Mouse (Mus musculus) midbrain, postnatal 0 days (tissue): Measurements from ENCODE around the gene Tex264. TPM values are rescaled to one million over a fixed set of nuclear protein-coding genes. Genes with fewer than 3 reads are reported as not detected.

Experiments used
- ATAC-seq: fragments of 200-750 bp; cut with Nextera tagmentation; 2 replicates; pipeline ENCODE4 v1.8.0; 2017; ENCODE audit warnings: moderate number of reproducible peaks, mild to moderate bottlenecking, moderate TSS enrichment, moderate library complexity; ENCODE audit not compliant: low FRiP score
- DNase-seq: peaks from one replicate; pipeline ENCODE4 v3.0.0-alpha.2; 2015; ENCODE audit warnings: low spot score
- H3K27ac ChIP-seq: fragments of 300-500 bp; sonication (generic); 2 replicates; pipeline ENCODE4 v1.5.1; 2014; ENCODE audit warnings: low read depth, mild to moderate bottlenecking, low read length, mixed read lengths
- H3K27me3 ChIP-seq: fragments of 300-500 bp; sonication (generic); 2 replicates; pipeline ENCODE4 v1.6.1; 2014; ENCODE audit warnings: low read length, control low read depth, mixed read lengths; ENCODE audit not compliant: insufficient read depth
- H3K36me3 ChIP-seq: fragments of 300-500 bp; sonication (generic); 2 replicates; pipeline ENCODE4 v1.6.1; 2014; ENCODE audit warnings: low read length, control low read depth, mixed read lengths; ENCODE audit not compliant: insufficient read depth
- H3K4me1 ChIP-seq: fragments of 300-500 bp; sonication (generic); 2 replicates; pipeline ENCODE4 v1.6.1; 2014; ENCODE audit warnings: mild to moderate bottlenecking, control low read depth, antibody characterized with exemption, low read length, mixed read lengths; ENCODE audit not compliant: insufficient read depth
- H3K4me2 ChIP-seq: fragments of 300-500 bp; sonication (generic); 2 replicates; pipeline ENCODE4 v1.6.1; 2014; ENCODE audit warnings: low read depth, mild to moderate bottlenecking, low read length, mixed read lengths; ENCODE audit not compliant: poor library complexity, severe bottlenecking
- H3K4me3 ChIP-seq: fragments of 300-500 bp; sonication (generic); 2 replicates; pipeline ENCODE4 v1.5.1; 2014; ENCODE audit warnings: low read depth, mild to moderate bottlenecking, low read length, moderate library complexity
- H3K9ac ChIP-seq: fragments of 300-500 bp; sonication (generic); replicated peaks from 2 replicates; pipeline ENCODE4 v1.6.1; 2014; ENCODE audit warnings: mild to moderate bottlenecking, low read length, moderate library complexity, mixed read lengths; ENCODE audit not compliant: poor library complexity, severe bottlenecking
- H3K9me3 ChIP-seq: fragments of 300-500 bp; sonication (generic); 2 replicates; pipeline ENCODE4 v1.6.1; 2016; ENCODE audit warnings: low read length, control low read depth
- CTCF ChIP-seq: IDR thresholded peaks from 2 replicates; pipeline ENCODE4 v1.5.1; 2016; ENCODE audit warnings: antibody characterized with exemption, mild to moderate bottlenecking
- WGBS: fragments of 180-500 bp; shearing (Covaris S2); extraction: QIAGEN DNeasy Blood & Tissue Kit; methylation state at CpG from one replicate; pipeline ENCODE4 v1.1.7; 2014; 5-methylcytosine and 5-hydroxymethylcytosine counted together
- polyA plus RNA-seq: library from polyadenylated mRNA; unstranded; fragments of >200 nt; fragmentation: Nextera tagmentation; extraction: Ambion mirVana; gene quantifications from 2 replicates; pipeline ENCODE4 v1.2.1, GENCODE M21; 2015
- total RNA-seq: library from RNA; depleted of rRNA; stranded (reverse); fragments of >200 nt; gene quantifications from 2 replicates; pipeline ENCODE4 v1.2.3, GENCODE M21; 2014

Tex264 gene
- total and polyA plus RNA-seq, 2 experiments from 2014 or later = 74.9 to 87.4 TPM

- no peak overlapping the region for H3K4me3 ChIP-seq
- H3K27ac ChIP-seq = no peak overlapping the region
- no peak overlapping the region for H3K4me2 ChIP-seq
- no peak for TF ChIP-seq CTCF
- H3K9ac ChIP-seq = no peak overlapping the region
- H3K4me1 ChIP-seq = no peaks in the 10 kb centered on the region
- no peaks in the 10 kb centered on the region for H3K27me3 ChIP-seq
- 98% methylated on average over 4 of the region's 4 CpGs for WGBS
- H3K36me3 ChIP-seq = peaks cover 49% of the 10 kb centered on the region
- DNase-seq = no peak
- no peak for ATAC-seq
- no peaks in the 10 kb centered on the region for H3K9me3 ChIP-seq
These were observed 31.0 kb upstream of the Tex264 start for GRCm38 (mm10) chr9:106716729-106717128.

GRCm38 (mm10) chr9:106716232-106716631 is 30.5 kb upstream of the Tex264 start:
- no peaks in the 10 kb centered on the region for H3K4me1 ChIP-seq
- H3K4me2 ChIP-seq = no peak overlapping the region
- no peak for TF ChIP-seq CTCF
- no peak overlapping the region for H3K4me3 ChIP-seq
- no peak overlapping the region for H3K27ac ChIP-seq
- no peaks in the 10 kb centered on the region for H3K9me3 ChIP-seq
- DNase-seq (no peak), ATAC-seq (no peak)
- no peak overlapping the region for H3K9ac ChIP-seq
- H3K36me3 ChIP-seq = peaks cover 51% of the 10 kb centered on the region
- WGBS = 96% methylated on average over 2 of the region's 2 CpGs
- H3K27me3 ChIP-seq = no peaks in the 10 kb centered on the region

GRCm38 (mm10) chr9:106712470-106712869 is 26.7 kb upstream of the Tex264 start:
- no peaks in the 10 kb centered on the region for H3K9me3 ChIP-seq
- no peaks in the 10 kb centered on the region for H3K4me1 ChIP-seq
- no peak overlapping the region for H3K4me3 ChIP-seq
- no peak overlapping the region for H3K4me2 ChIP-seq
- peaks cover 58% of the 10 kb centered on the region for H3K36me3 ChIP-seq
- H3K27ac ChIP-seq = no peak overlapping the region
- no peak for ATAC-seq
- WGBS = 95% methylated on average over 2 of the region's 2 CpGs
- DNase-seq = no peak
- no peaks in the 10 kb centered on the region for H3K27me3 ChIP-seq
- no peak overlapping the region for H3K9ac ChIP-seq
- TF ChIP-seq CTCF = no peak

- no peak overlapping the region for H3K4me2 ChIP-seq
- H3K27me3 ChIP-seq = no peaks in the 10 kb centered on the region
- no peak overlapping the region for H3K27ac ChIP-seq
- H3K9me3 ChIP-seq = no peaks in the 10 kb centered on the region
- no peak overlapping the region for H3K9ac ChIP-seq
- H3K36me3 ChIP-seq = peaks cover 38% of the 10 kb centered on the region
- DNase-seq = peak; percentile 85
- no peak overlapping the region for H3K4me3 ChIP-seq
- ATAC-seq = peak; percentile 47; the same call in 1 of the 2 replicates
- no peaks in the 10 kb centered on the region for H3K4me1 ChIP-seq
- WGBS = 81% methylated on average over 11 of the region's 11 CpGs
- no peak for TF ChIP-seq CTCF
These were observed 7.3 kb upstream of the Tex264 start for GRCm38 (mm10) chr9:106692973-106693481.

GRCm38 (mm10) chr9:106688834-106689233 is 3.1 kb upstream of the Tex264 start:
- Histone ChIP-seq H3K4me1 (peaks cover 6% of the 10 kb centered on the region; the same call in 1 of the 2 replicates), H3K9ac (0 out of 2 replicates have a peak overlapping the region, but pooled peaks have one; percentile 4), H3K4me2 (no peak overlapping the region), H3K27ac (no peak overlapping the region), H3K9me3 (no peaks in the 10 kb centered on the region), H3K4me3 (no peak overlapping the region), H3K27me3 (no peaks in the 10 kb centered on the region), H3K36me3 (peaks cover 18% of the 10 kb centered on the region)
- no peak for ATAC-seq
- WGBS = 88% methylated on average over 8 of the region's 8 CpGs
- no peak for DNase-seq
- TF ChIP-seq CTCF = no peak

- WGBS = 35% methylated on average over 8 of the region's 8 CpGs
- no peaks in the 10 kb centered on the region for H3K9me3 ChIP-seq
- no peak overlapping the region for H3K27ac ChIP-seq
- H3K4me2 ChIP-seq = no peak overlapping the region
- no peaks in the 10 kb centered on the region for H3K27me3 ChIP-seq
- no peak overlapping the region for H3K4me3 ChIP-seq
- TF ChIP-seq CTCF = peak; percentile 88
- DNase-seq (peak; percentile 81), ATAC-seq (peak; percentile 14; the same call in 1 of the 2 replicates)
- peaks cover 7% of the 10 kb centered on the region; the same call in 1 of the 2 replicates for H3K36me3 ChIP-seq
- H3K4me1 ChIP-seq = peaks cover 6% of the 10 kb centered on the region; the same call in 1 of the 2 replicates
- no peak overlapping the region for H3K9ac ChIP-seq
These were observed 1.4 kb upstream of the Tex264 start for GRCm38 (mm10) chr9:106686983-106687650.
